Mouse (Mus musculus) ES-Bruce4 (cell line): ENCODE measurements around the gene Atad5.

ENCODE experiments used
- CTCF ChIP-seq: IDR thresholded peaks from one replicate; pipeline ENCODE4 v1.8.1; 2011; ENCODE audit warnings: low read depth, low read length
- POLR2A ChIP-seq: IDR thresholded peaks from one replicate; pipeline ENCODE4 v1.8.1; 2011; ENCODE audit warnings: low read length; ENCODE audit not compliant: insufficient read depth

- no peak for TF ChIP-seq POLR2A
- TF ChIP-seq CTCF, result no peak
Observed at GRCm38 (mm10) chr11:80150566-80150965, 61.4 kb downstream of the Atad5 start.
